Mouse (Mus musculus) inflammation-experienced regulatory T-cells, adult 6 months (primary cell): ENCODE measurements around the gene Mpzl2. TPM values are rescaled to one million over a fixed set of nuclear protein-coding genes. Genes with fewer than 3 reads are reported as not detected.

Experiments used
- ATAC-seq: one replicate; pipeline ENCODE4 v1.8.0; 2017
- polyA plus RNA-seq, 3 experiments: library from polyadenylated mRNA; unstranded; fragments of 100-300 nt; shearing (Covaris generic); gene quantifications; one replicate each; pipeline ENCODE4 v1.2.1; 2017

Gene Mpzl2
- polyA plus RNA-seq, 3 experiments from 2014 or later, result not detected

GRCm38 (mm10) chr9:45088040-45088439 lies 48.4 kb downstream of the Mpzl2 start:
- no peak for ATAC-seq

- ATAC-seq, result no peak
These were observed 51.2 kb downstream of the Mpzl2 start for GRCm38 (mm10) chr9:45090811-45091210.

- no peak for ATAC-seq
These were observed 53.0 kb downstream of the Mpzl2 start for GRCm38 (mm10) chr9:45092641-45093040.

GRCm38 (mm10) chr9:45095149-45095937 lies 55.7 kb downstream of the Mpzl2 start:
- no peak for ATAC-seq

- ATAC-seq, result no peak
These were observed 58.3 kb downstream of the Mpzl2 start for GRCm38 (mm10) chr9:45097877-45098276.

GRCm38 (mm10) chr9:45098426-45098825 lies 58.8 kb downstream of the Mpzl2 start:
- ATAC-seq, result no peak

- ATAC-seq, result no peak
These were observed 62.9 kb downstream of the Mpzl2 start for GRCm38 (mm10) chr9:45102528-45102927.

GRCm38 (mm10) chr9:45103211-45103979 lies 63.8 kb downstream of the Mpzl2 start:
- no peak for ATAC-seq

Other genes with a start within 250 kb of the Mpzl2 start
- under 1 TPM; 0.13 to 0.65 (median 0.46) TPM for gene Tmem25, start 240.5 kb upstream of the Mpzl2 start, polyA plus RNA-seq
- not detected for gene Ttc36, start 236.7 kb upstream of the Mpzl2 start, polyA plus RNA-seq
- 10 to 100 TPM; 17.8 to 38.5 (median 32.9) TPM for gene Kmt2a, start 158.5 kb upstream of the Mpzl2 start, polyA plus RNA-seq
- 100 to 1,000 TPM; 468 to 593 (median 553) TPM for gene Atp5l, start 119.1 kb upstream of the Mpzl2 start, polyA plus RNA-seq
- gene Ube4a, start 74.2 kb upstream of the Mpzl2 start, polyA plus RNA-seq, result 10 to 100 TPM; 25.5 to 40.2 (median 34.4) TPM
- 1,000 to 10,000 TPM; 1,536 to 1,970 (median 1,828) TPM for gene Cd3g, start 59.4 kb upstream of the Mpzl2 start, polyA plus RNA-seq
- gene Cd3d, start 58.0 kb upstream of the Mpzl2 start, polyA plus RNA-seq, result 1,000 to 10,000 TPM in 1 of 3 experiments, 100 to 1,000 TPM in 2; 684 to 1,006 (median 966) TPM
- gene Cd3e, start 30.2 kb upstream of the Mpzl2 start, polyA plus RNA-seq, result 1,000 to 10,000 TPM in 2 of 3 experiments, 100 to 1,000 TPM in 1; 995 to 1,814 (median 1,394) TPM
- gene Mpzl3, start 15.4 kb downstream of the Mpzl2 start, polyA plus RNA-seq, result 10 to 100 TPM in 2 of 3 experiments, 1 to 10 TPM in 1; 9.1 to 12.0 (median 10.2) TPM
- gene Jaml, start 39.4 kb downstream of the Mpzl2 start, polyA plus RNA-seq, result 10 to 100 TPM in 1 of 3 experiments, 1 to 10 TPM in 2; 2.6 to 11.2 (median 6.3) TPM
- under 1 TPM in 2 of 3 experiments, not detected in 1; 0.09 to 0.60 TPM for gene Scn2b, start 78.0 kb downstream of the Mpzl2 start, polyA plus RNA-seq
- not detected for gene Scn4b, start 98.6 kb downstream of the Mpzl2 start, polyA plus RNA-seq
- 1 to 10 TPM; 2.7 to 4.2 (median 4.1) TPM for gene BC049352, start 142.2 kb downstream of the Mpzl2 start, polyA plus RNA-seq
- gene Tmprss4, start 164.3 kb downstream of the Mpzl2 start, polyA plus RNA-seq, result not detected
- gene Il10ra, start 229.3 kb downstream of the Mpzl2 start, polyA plus RNA-seq, result 10 to 100 TPM; 38.3 to 56.0 (median 48.7) TPM